Mouse (Mus musculus): ENCODE measurements around the gene Gucy2g. TPM values are rescaled to one million over a fixed set of nuclear protein-coding genes. Genes with fewer than 3 reads are reported as not detected.

The Gucy2g gene
- polyA plus RNA-seq, 1 experiment from 2014 or later = not detected

GRCm38 (mm10) chr19:55207205-55207604 lies 33.8 kb downstream of the Gucy2g start:
- peak overlapping the region; percentile 53 for H3K4me2 ChIP-seq
- H3K27me3 ChIP-seq = peaks cover 10% of the 10 kb centered on the region; the same call in 1 of the 2 replicates
- 17% methylated on average over 6 of the region's 6 CpGs for WGBS (ENCODE audit: insufficient replicate concordance)
- peak overlapping the region; percentile 17 for H3K4me3 ChIP-seq (replicated peaks)
- H3K9ac ChIP-seq = no peak overlapping the region
- peak; percentile 88 for ATAC-seq (ENCODE audit: insufficient read depth)
- peaks cover 12% of the 10 kb centered on the region for H3K4me1 ChIP-seq (replicated peaks)
- no peaks in the 10 kb centered on the region for H3K9me3 ChIP-seq (replicated peaks)
- peak overlapping the region; percentile 33 for H3K27ac ChIP-seq (replicated peaks)
- no peaks in the 10 kb centered on the region for H3K36me3 ChIP-seq (replicated peaks)

GRCm38 (mm10) chr19:55206482-55207138 lies 34.4 kb downstream of the Gucy2g start:
- Histone ChIP-seq H3K4me1 (replicated peaks) (peaks cover 12% of the 10 kb centered on the region), H3K27me3 (peaks cover 14% of the 10 kb centered on the region), H3K4me2 (peak overlapping the region; percentile 53), H3K9me3 (replicated peaks) (no peaks in the 10 kb centered on the region), H3K36me3 (replicated peaks) (no peaks in the 10 kb centered on the region), H3K27ac (replicated peaks) (0 out of 2 replicates have a peak overlapping the region, but pooled peaks have one; percentile 33), H3K9ac (no peak overlapping the region), H3K4me3 (replicated peaks) (peak overlapping the region; percentile 17; the same call in 1 of the 2 replicates)
- peak; percentile 65 for ATAC-seq (ENCODE audit: insufficient read depth)
- 30% methylated on average over 8 of the region's 8 CpGs for WGBS (ENCODE audit: insufficient replicate concordance)

GRCm38 (mm10) chr19:55198303-55198702 lies 42.7 kb downstream of the Gucy2g start:
- Histone ChIP-seq H3K9me3 (replicated peaks) (no peaks in the 10 kb centered on the region), H3K27ac (replicated peaks) (no peak overlapping the region), H3K9ac (no peak overlapping the region), H3K4me3 (replicated peaks) (no peak overlapping the region), H3K36me3 (replicated peaks) (no peaks in the 10 kb centered on the region), H3K27me3 (peaks cover 15% of the 10 kb centered on the region; the same call in 1 of the 2 replicates), H3K4me1 (replicated peaks) (no peaks in the 10 kb centered on the region), H3K4me2 (no peak overlapping the region)
- WGBS (ENCODE audit: insufficient replicate concordance) = 31% methylated on average over 5 of the region's 5 CpGs
- ATAC-seq (ENCODE audit: insufficient read depth) = no peak

- Histone ChIP-seq H3K27ac (replicated peaks) (no peak overlapping the region), H3K9ac (no peak overlapping the region), H3K9me3 (replicated peaks) (no peaks in the 10 kb centered on the region), H3K36me3 (replicated peaks) (no peaks in the 10 kb centered on the region), H3K27me3 (peaks cover 8% of the 10 kb centered on the region; the same call in 1 of the 2 replicates), H3K4me3 (replicated peaks) (no peak overlapping the region), H3K4me1 (replicated peaks) (peaks cover 3% of the 10 kb centered on the region; the same call in 1 of the 2 replicates), H3K4me2 (no peak overlapping the region)
- WGBS (ENCODE audit: insufficient replicate concordance) = 67% methylated on average over 3 of the region's 3 CpGs
- peak; percentile 24; the same call in 1 of the 2 replicates for ATAC-seq (ENCODE audit: insufficient read depth)
Measured at GRCm38 (mm10) chr19:55195574-55195973, 45.5 kb downstream of the Gucy2g start.

- Histone ChIP-seq H3K4me1 (replicated peaks) (peaks cover 6% of the 10 kb centered on the region; the same call in 1 of the 2 replicates), H3K9me3 (replicated peaks) (no peaks in the 10 kb centered on the region), H3K27ac (replicated peaks) (no peak overlapping the region), H3K4me3 (replicated peaks) (no peak overlapping the region), H3K36me3 (replicated peaks) (no peaks in the 10 kb centered on the region), H3K9ac (no peak overlapping the region), H3K4me2 (no peak overlapping the region), H3K27me3 (peaks cover 6% of the 10 kb centered on the region; the same call in 1 of the 2 replicates)
- 73% methylated on average over 7 of the region's 7 CpGs for WGBS (ENCODE audit: insufficient replicate concordance)
- no peak for ATAC-seq (ENCODE audit: insufficient read depth)
Measured at GRCm38 (mm10) chr19:55194520-55195170, 46.4 kb downstream of the Gucy2g start.

GRCm38 (mm10) chr19:55193717-55194394 lies 47.2 kb downstream of the Gucy2g start:
- Histone ChIP-seq H3K27me3 (no peaks in the 10 kb centered on the region), H3K4me1 (replicated peaks) (peaks cover 6% of the 10 kb centered on the region; the same call in 1 of the 2 replicates), H3K4me2 (no peak overlapping the region), H3K9me3 (replicated peaks) (no peaks in the 10 kb centered on the region), H3K36me3 (replicated peaks) (no peaks in the 10 kb centered on the region), H3K9ac (no peak overlapping the region), H3K27ac (replicated peaks) (peak overlapping the region; percentile 25), H3K4me3 (replicated peaks) (no peak overlapping the region)
- WGBS (ENCODE audit: insufficient replicate concordance) = 49% methylated on average over 11 of the region's 11 CpGs
- ATAC-seq (ENCODE audit: insufficient read depth) = no peak

GRCm38 (mm10) chr19:55192254-55192945 lies 48.6 kb downstream of the Gucy2g start:
- peak; percentile 74 for ATAC-seq (ENCODE audit: insufficient read depth)
- Histone ChIP-seq H3K36me3 (replicated peaks) (no peaks in the 10 kb centered on the region), H3K27ac (replicated peaks) (peak overlapping the region; percentile 67), H3K4me1 (replicated peaks) (peaks cover 6% of the 10 kb centered on the region; the same call in 1 of the 2 replicates), H3K27me3 (no peaks in the 10 kb centered on the region), H3K4me3 (replicated peaks) (no peak overlapping the region), H3K9me3 (replicated peaks) (no peaks in the 10 kb centered on the region), H3K9ac (no peak overlapping the region), H3K4me2 (no peak overlapping the region)
- 61% methylated on average over 21 of the region's 21 CpGs for WGBS (ENCODE audit: insufficient replicate concordance)

GRCm38 (mm10) chr19:55191596-55191995 lies 49.4 kb downstream of the Gucy2g start:
- H3K4me3 ChIP-seq (replicated peaks) = no peak overlapping the region
- no peaks in the 10 kb centered on the region for H3K36me3 ChIP-seq (replicated peaks)
- H3K27ac ChIP-seq (replicated peaks) = peak overlapping the region; percentile 67
- no peak overlapping the region for H3K9ac ChIP-seq
- H3K4me1 ChIP-seq (replicated peaks) = peaks cover 6% of the 10 kb centered on the region; the same call in 1 of the 2 replicates
- 54% methylated on average over 2 of the region's 2 CpGs for WGBS (ENCODE audit: insufficient replicate concordance)
- no peak for ATAC-seq (ENCODE audit: insufficient read depth)
- no peak overlapping the region for H3K4me2 ChIP-seq
- H3K27me3 ChIP-seq = no peaks in the 10 kb centered on the region
- no peaks in the 10 kb centered on the region for H3K9me3 ChIP-seq (replicated peaks)

GRCm38 (mm10) chr19:55190065-55190464 lies 51.0 kb downstream of the Gucy2g start:
- ATAC-seq (ENCODE audit: insufficient read depth) = no peak
- no peak overlapping the region for H3K27ac ChIP-seq (replicated peaks)
- H3K4me3 ChIP-seq (replicated peaks) = no peak overlapping the region
- no peaks in the 10 kb centered on the region for H3K9me3 ChIP-seq (replicated peaks)
- H3K36me3 ChIP-seq (replicated peaks) = no peaks in the 10 kb centered on the region
- WGBS (ENCODE audit: insufficient replicate concordance) = 57% methylated on average over 5 of the region's 5 CpGs
- no peaks in the 10 kb centered on the region for H3K27me3 ChIP-seq
- no peak overlapping the region for H3K9ac ChIP-seq
- H3K4me1 ChIP-seq (replicated peaks) = peaks cover 6% of the 10 kb centered on the region; the same call in 1 of the 2 replicates
- no peak overlapping the region for H3K4me2 ChIP-seq

GRCm38 (mm10) chr19:55185651-55186050 lies 55.4 kb downstream of the Gucy2g start:
- no peaks in the 10 kb centered on the region for H3K36me3 ChIP-seq (replicated peaks)
- 0 out of 2 replicates have a peak, but pooled peaks cover 4% of the 10 kb centered on the region for H3K4me1 ChIP-seq (replicated peaks)
- H3K9ac ChIP-seq = no peak overlapping the region
- no peaks in the 10 kb centered on the region for H3K27me3 ChIP-seq
- no peak overlapping the region for H3K27ac ChIP-seq (replicated peaks)
- no peak overlapping the region for H3K4me2 ChIP-seq
- no peaks in the 10 kb centered on the region for H3K9me3 ChIP-seq (replicated peaks)
- 56% methylated on average over 3 of the region's 3 CpGs for WGBS (ENCODE audit: insufficient replicate concordance)
- no peak overlapping the region for H3K4me3 ChIP-seq (replicated peaks)
- no peak for ATAC-seq (ENCODE audit: insufficient read depth)

Data from liver, embryonic 15.5 days (tissue).